Mouse (Mus musculus) liver, embryonic 11.5 days (tissue): ENCODE data around the gene Cd79a. TPM values are rescaled to one million over a fixed set of nuclear protein-coding genes. Genes with fewer than 3 reads are reported as not detected.

Experiments used
- ATAC-seq: fragments of 200-750 bp; cut with Nextera tagmentation; replicated peaks from 2 replicates; pipeline ENCODE4 v1.8.0; 2017; ENCODE audit warnings: moderate number of reproducible peaks, mild to moderate bottlenecking, moderate TSS enrichment, moderate library complexity; ENCODE audit not compliant: low FRiP score
- DNase-seq: peaks from one replicate; pipeline ENCODE4 v3.0.0-alpha.2; 2017; ENCODE audit warnings: low spot score
- H3K27ac ChIP-seq: fragments of 300-500 bp; sonication (generic); 2 replicates; pipeline ENCODE4 v1.5.1; 2014; ENCODE audit warnings: mild to moderate bottlenecking, low read depth, low read length, control low read depth
- H3K27me3 ChIP-seq: fragments of 300-500 bp; sonication (generic); replicated peaks from 2 replicates; pipeline ENCODE4 v1.6.1; 2014; ENCODE audit warnings: low read length, mixed read lengths; ENCODE audit not compliant: control insufficient read depth, insufficient read depth
- H3K36me3 ChIP-seq: fragments of 300-500 bp; sonication (generic); 2 replicates; pipeline ENCODE4 v1.6.1; 2014; ENCODE audit warnings: mild to moderate bottlenecking, low read length, moderate library complexity, mixed read lengths; ENCODE audit not compliant: control insufficient read depth, insufficient read depth
- H3K4me1 ChIP-seq: fragments of 300-500 bp; sonication (generic); replicated peaks from 2 replicates; pipeline ENCODE4 v1.6.1; 2014; ENCODE audit warnings: low read length, mixed read lengths; ENCODE audit not compliant: control insufficient read depth, insufficient read depth
- H3K4me2 ChIP-seq: fragments of 300-500 bp; sonication (generic); 2 replicates; pipeline ENCODE4 v1.6.1; 2014; ENCODE audit warnings: mild to moderate bottlenecking, control low read depth, moderate library complexity
- H3K4me3 ChIP-seq: fragments of 300-500 bp; sonication (generic); 2 replicates; pipeline ENCODE4 v1.5.1; 2014; ENCODE audit warnings: low read depth, low read length, control low read depth
- H3K9ac ChIP-seq: fragments of 300-500 bp; sonication (generic); 2 replicates; pipeline ENCODE4 v1.6.1; 2014; ENCODE audit warnings: low read depth, low read length, control low read depth
- H3K9me3 ChIP-seq: fragments of 300-500 bp; sonication (generic); 2 replicates; pipeline ENCODE4 v1.6.1; 2016; ENCODE audit warnings: low read length, inconsistent platforms, mixed read lengths; ENCODE audit not compliant: control insufficient read depth
- WGBS: fragments of 180-500 bp; shearing (Covaris S2); extraction: QIAGEN DNeasy Blood & Tissue Kit; methylation state at CpG from one replicate; pipeline ENCODE4 v1.1.7; 2014; 5-methylcytosine and 5-hydroxymethylcytosine counted together
- polyA plus RNA-seq: library from polyadenylated mRNA; unstranded; fragments of >200 nt; fragmentation: Nextera tagmentation; extraction: Ambion mirVana; gene quantifications from 2 replicates; pipeline ENCODE4 v1.2.1, GENCODE M21; 2014

The Cd79a gene
- polyA plus RNA-seq, 1 experiment from 2014 or later, result not detected

DNA sequence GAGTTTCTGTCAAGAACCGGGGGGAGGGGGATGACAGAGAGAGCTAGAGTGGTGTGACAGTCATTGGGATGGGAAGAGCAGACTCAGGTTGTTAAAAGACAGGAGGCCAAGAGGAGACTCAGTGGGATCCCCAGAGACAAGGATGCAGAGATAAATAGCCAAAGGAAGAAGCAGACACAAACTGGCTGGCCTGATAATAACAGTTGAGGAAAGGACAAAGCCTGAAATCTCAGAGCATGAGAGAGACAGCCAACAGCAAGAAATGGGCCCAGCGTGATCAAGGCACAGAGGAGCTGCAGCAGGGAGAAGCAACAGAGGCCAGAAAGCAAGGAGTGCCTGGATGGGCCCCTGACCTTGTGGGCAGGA is 5.1 kb downstream of the Cd79a start:
- Histone ChIP-seq H3K4me1 (peaks cover 32% of the 10 kb centered on the region), H3K4me3 (peak overlapping the region; percentile 80)

DNA sequence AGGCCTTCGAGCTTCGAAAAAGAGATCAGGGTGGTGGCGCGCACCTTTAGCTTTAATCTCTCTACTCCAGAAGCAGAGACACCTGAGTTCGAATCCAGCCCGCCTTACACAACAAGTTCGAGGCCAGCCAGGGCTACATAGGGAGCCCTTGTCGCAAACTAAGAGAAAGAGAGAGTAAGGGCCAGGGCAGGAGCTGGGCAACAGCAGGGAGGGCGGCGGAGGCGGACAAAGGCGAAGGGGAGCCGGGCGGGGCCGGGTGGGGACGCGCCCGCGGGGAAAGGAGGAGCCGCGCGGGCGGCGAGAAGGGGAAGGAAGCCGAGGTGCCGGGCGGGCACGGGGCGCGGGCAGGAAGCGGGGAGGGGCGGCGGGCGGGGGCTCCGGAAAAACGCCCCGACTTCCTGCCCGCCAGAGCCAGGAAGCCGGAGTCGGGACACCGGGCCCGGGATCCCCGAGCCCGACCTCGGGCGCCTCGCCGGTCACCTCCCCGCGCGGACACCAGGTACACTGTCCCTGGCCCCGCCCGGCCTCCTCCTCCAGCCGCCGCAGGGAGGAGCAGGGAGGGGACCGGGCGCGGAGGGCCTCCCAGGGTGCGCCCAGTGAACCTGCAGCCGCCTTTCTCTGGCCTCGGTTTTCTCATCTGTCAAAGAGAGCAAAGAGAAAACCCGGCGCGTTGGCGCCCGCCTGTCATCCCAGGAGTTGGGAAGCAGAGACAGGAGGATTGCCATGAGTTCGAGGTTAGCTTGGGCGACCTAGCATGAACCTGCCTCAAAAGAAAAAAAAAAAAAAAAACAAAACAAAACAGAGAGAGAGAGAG is 5.7 kb downstream of the Cd79a start, which contains the start of gene Arhgef1:
Gene Arhgef1, plus strand, starts transcription at position 283 of the 814 bp plus-strand sequence.
- peaks cover 2% of the 10 kb centered on the region; the same call in 1 of the 2 replicates for H3K36me3 ChIP-seq
- peak within 1 kb of the TSS; percentile 80 for H3K9ac ChIP-seq
- no peaks in the 10 kb centered on the region for H3K9me3 ChIP-seq
- DNase-seq (peak; percentile 76), ATAC-seq (peak; percentile 55)
- H3K4me2 ChIP-seq, result peak within 1 kb of the TSS; percentile 85
- H3K4me1 ChIP-seq, result peaks cover 38% of the 10 kb centered on the region
- whole genome bisulfite sequencing, result 3% methylated on average over 59 of the region's 68 CpGs
- no peaks in the 10 kb centered on the region for H3K27me3 ChIP-seq
- H3K4me3 ChIP-seq, result peak within 1 kb of the TSS; percentile 80
- peak within 1 kb of the TSS; percentile 84 for H3K27ac ChIP-seq

More for the DNA sequence above, 5.1 kb downstream of the Cd79a start:
- H3K27ac ChIP-seq, result peak overlapping the region; percentile 84
- ATAC-seq (no peak), DNase-seq (no peak)
- H3K27me3 ChIP-seq, result no peaks in the 10 kb centered on the region
- 14% methylated on average over 2 of the region's 2 CpGs for WGBS
- H3K4me2 ChIP-seq, result peak overlapping the region; percentile 85
- H3K9me3 ChIP-seq, result no peaks in the 10 kb centered on the region
- H3K9ac ChIP-seq, result peak overlapping the region; percentile 80
- H3K36me3 ChIP-seq, result no peaks in the 10 kb centered on the region

DNA sequence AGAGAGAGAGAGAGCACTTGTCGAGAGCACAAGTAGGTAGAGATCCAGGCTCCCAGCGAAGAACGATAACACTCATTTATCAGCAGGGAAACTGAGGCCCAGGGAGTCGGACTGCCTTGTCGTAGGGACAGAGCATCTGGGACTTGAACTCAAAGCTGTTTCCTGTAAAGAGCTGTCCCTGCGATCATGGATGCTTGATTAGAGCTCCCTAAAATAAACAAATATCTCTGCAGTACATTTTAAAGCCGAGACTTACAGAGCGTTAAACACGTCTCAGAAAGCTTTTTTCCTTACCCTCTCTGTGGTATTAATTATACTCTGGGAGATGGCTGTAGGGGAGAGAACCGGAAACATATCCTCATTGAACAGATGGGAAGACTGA is 6.3 kb downstream of the Cd79a start:
- Histone ChIP-seq H3K4me3 (peak overlapping the region; percentile 80), H3K4me2 (peak overlapping the region; percentile 85), H3K9me3 (no peaks in the 10 kb centered on the region), H3K27me3 (no peaks in the 10 kb centered on the region), H3K4me1 (peaks cover 39% of the 10 kb centered on the region), H3K9ac (peak overlapping the region; percentile 80), H3K27ac (peak overlapping the region; percentile 84), H3K36me3 (peaks cover 8% of the 10 kb centered on the region; the same call in 1 of the 2 replicates)
- 13% methylated on average over 10 of the region's 10 CpGs for WGBS
- ATAC-seq (no peak), DNase-seq (no peak)

DNA sequence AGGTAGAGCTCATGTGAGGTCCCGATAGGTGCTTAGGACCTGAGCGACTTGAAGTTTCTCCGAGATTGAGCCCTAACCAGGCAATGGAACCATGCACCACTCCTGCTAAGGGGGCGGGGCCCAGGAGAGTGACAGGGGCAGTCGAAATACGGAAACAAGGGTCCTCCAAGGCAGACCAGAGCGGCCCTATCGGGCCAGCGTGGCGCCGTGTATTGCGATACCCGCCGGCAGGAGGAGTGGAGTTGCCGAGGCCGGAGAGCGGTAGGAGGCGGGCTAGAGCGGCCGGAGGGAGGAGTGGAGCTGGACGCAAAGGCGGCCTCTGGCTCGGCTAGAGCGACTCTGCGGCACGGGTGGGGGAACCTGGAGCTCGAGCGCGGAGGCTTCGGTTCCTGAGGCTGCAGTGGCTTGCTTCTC is 6.9 kb downstream of the Cd79a start:
- H3K4me3 ChIP-seq, result peak overlapping the region; percentile 80
- ATAC-seq, result peak; percentile 94
- no peaks in the 10 kb centered on the region for H3K27me3 ChIP-seq
- H3K9ac ChIP-seq, result peak overlapping the region; percentile 80
- peaks cover 39% of the 10 kb centered on the region for H3K4me1 ChIP-seq
- peak overlapping the region; percentile 85 for H3K4me2 ChIP-seq
- WGBS, result under 1% methylated on average over 30 of the region's 30 CpGs
- H3K27ac ChIP-seq, result peak overlapping the region; percentile 84
- peak; percentile 91 for DNase-seq
- peaks cover 12% of the 10 kb centered on the region; the same call in 1 of the 2 replicates for H3K36me3 ChIP-seq
- no peaks in the 10 kb centered on the region for H3K9me3 ChIP-seq

DNA sequence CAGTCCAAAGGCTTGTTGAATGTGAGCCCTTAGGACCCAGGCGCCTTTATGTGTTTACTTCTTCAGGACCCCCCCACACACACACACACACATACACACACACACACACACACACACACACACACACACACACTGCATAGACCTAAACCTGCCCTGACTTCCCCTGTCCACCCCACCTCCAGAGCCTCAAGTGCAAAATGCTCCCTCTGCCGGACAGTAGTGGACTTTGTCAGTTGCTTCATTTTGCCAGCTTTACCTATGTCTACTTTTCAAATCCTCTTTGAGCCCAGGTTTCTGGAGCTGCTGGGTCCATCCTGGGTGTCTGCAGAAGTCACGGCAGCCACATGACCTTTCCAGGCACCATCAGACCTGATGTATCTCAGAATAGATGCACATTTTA is 7.8 kb downstream of the Cd79a start:
- ATAC-seq, result peak; percentile 46
- no peak for DNase-seq
- H3K27ac ChIP-seq, result peak overlapping the region; percentile 84
- peak overlapping the region; percentile 76 for H3K9ac ChIP-seq
- H3K27me3 ChIP-seq, result no peaks in the 10 kb centered on the region
- no peaks in the 10 kb centered on the region for H3K9me3 ChIP-seq
- peaks cover 15% of the 10 kb centered on the region for H3K36me3 ChIP-seq
- H3K4me3 ChIP-seq, result peak overlapping the region; percentile 80
- peak overlapping the region; percentile 85 for H3K4me2 ChIP-seq
- peaks cover 39% of the 10 kb centered on the region for H3K4me1 ChIP-seq
- 18% methylated on average over 3 of the region's 3 CpGs for WGBS

DNA sequence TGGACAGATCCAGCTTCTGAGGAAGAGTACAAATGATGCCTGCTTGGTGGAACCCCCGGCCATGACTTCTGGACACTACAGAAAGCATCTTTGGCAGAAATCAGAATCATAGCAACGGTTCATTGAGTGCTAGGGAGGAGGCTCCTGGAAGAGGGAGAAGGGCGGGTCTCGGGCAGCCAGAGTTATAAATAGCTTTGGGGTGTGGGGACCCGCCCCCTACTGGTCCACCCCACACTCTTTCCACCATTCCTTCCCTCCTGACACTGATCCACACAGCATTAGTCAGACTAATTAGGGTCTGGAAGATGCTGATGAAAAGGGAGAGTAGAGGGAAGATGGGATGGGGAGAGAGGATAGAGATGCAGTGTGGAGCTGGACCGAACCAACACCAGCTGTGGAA is 9.4 kb downstream of the Cd79a start:
- no peak overlapping the region for H3K27ac ChIP-seq
- H3K9ac ChIP-seq, result no peak overlapping the region
- no peaks in the 10 kb centered on the region for H3K9me3 ChIP-seq
- peaks cover 16% of the 10 kb centered on the region for H3K36me3 ChIP-seq
- H3K27me3 ChIP-seq, result no peaks in the 10 kb centered on the region
- H3K4me1 ChIP-seq, result peaks cover 39% of the 10 kb centered on the region
- no peak overlapping the region for H3K4me3 ChIP-seq
- DNase-seq (no peak), ATAC-seq (no peak)
- 27% methylated on average over 6 of the region's 6 CpGs for WGBS
- peak overlapping the region; percentile 36 for H3K4me2 ChIP-seq

DNA sequence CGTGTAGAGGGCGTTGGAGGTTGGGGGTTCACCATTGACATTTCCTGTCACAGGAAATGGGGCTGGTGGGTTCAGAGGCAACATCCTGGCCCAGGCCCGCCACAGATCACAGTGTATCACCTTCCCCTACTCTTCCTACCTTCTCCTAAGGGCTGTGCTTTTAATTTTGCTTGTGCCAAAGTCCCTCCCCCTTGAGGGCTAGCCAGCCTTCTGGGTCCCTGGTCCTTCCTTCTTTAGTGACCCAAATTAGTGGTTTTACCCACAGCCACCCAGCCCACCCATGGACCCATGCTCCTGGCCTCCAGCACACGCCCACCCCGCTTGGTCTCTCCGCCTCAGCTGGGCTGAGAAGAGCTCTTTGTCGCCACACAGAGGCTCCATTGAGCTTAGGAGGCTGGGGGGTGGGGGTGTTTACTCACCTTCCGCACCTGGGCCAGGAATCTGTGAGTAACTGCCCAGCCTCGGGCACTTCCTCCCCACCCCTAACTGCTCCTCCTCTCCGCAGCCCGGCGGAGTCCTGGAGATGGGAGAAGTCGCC is 10.1 kb downstream of the Cd79a start:
- Histone ChIP-seq H3K4me1 (peaks cover 32% of the 10 kb centered on the region), H3K4me3 (no peak overlapping the region), H3K36me3 (peaks cover 20% of the 10 kb centered on the region), H3K9ac (0 out of 2 replicates have a peak overlapping the region, but pooled peaks have one; percentile 20), H3K4me2 (peak overlapping the region; percentile 36), H3K27me3 (no peaks in the 10 kb centered on the region), H3K9me3 (no peaks in the 10 kb centered on the region), H3K27ac (no peak overlapping the region; the same call in 1 of the 2 replicates)
- DNase-seq (no peak), ATAC-seq (no peak)
- WGBS, result 29% methylated on average over 13 of the region's 13 CpGs

DNA sequence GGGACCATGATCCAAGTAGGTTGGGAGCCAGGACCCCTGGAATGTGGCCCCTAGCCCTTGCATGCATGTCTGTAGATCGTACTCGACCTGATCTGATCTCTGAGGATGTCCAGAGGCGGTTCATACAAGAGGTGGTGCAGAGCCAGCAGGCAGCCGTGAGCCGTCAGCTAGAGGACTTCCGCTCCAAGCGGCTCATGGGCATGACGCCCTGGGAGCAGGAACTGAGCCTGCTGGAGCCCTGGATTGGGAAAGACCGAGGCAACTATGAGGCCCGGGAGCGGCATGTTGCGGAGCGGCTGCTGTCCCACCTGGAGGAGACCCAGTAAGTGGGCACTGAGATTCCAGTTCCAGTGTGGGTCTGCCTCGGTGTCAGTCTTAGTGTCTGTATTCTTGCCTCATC is 15.3 kb downstream of the Cd79a start:
- Histone ChIP-seq H3K36me3 (peaks cover 36% of the 10 kb centered on the region), H3K4me2 (no peak overlapping the region), H3K4me3 (no peak overlapping the region), H3K9me3 (no peaks in the 10 kb centered on the region), H3K27ac (no peak overlapping the region), H3K4me1 (peaks cover 5% of the 10 kb centered on the region), H3K27me3 (no peaks in the 10 kb centered on the region), H3K9ac (no peak overlapping the region)
- no peak for ATAC-seq
- DNase-seq, result no peak
- WGBS, result 93% methylated on average over 14 of the region's 14 CpGs
